Mouse (Mus musculus) naive thymus-derived CD4-positive, alpha-beta T cell, adult 2 months (primary cell): ENCODE results near the gene Lats2.

Source experiments
- DNase-seq: peaks from one replicate; pipeline ENCODE4 v3.0.0-alpha.2; 2011; ENCODE audit warnings: low read depth

Lats2 gene

GRCm38 (mm10) chr14:57737089-57737488 is 21.1 kb downstream of the Lats2 start:
- no peak for DNase-seq

- DNase-seq: no peak
These were observed 22.0 kb downstream of the Lats2 start for GRCm38 (mm10) chr14:57736141-57736540.

DNA sequence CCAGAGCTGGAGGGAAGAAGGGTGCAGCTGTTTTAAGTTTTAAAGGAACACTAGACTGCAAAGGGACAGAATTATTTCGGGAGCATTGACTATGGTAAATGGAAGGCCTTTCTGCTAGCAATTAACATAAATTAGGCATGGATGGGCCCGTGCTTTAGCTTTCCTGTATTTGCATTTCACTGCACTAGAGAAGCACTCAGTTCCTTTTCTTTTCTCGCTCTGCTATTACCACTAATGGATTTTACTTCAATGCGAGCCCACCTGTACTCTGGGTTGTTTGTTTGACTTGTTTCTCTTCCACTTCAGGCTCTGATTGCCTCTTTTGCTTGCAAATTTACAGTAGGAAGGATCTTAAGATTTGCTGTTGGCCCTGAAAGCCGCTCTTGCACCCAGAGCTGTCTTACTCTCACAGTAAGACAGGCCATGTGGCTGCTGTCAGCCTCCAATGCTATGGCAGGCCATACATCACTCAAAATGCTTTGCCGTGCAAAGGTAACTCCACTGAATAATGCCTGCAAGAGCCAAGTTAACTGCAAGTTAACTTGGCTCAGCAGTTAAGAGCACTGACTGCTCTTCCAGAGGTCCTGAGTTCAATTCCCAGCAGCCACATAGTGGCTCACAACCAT is 25.4 kb downstream of the Lats2 start:
- no peak for DNase-seq

- DNase-seq: no peak
These were observed 27.7 kb downstream of the Lats2 start for GRCm38 (mm10) chr14:57730527-57730926.

DNA sequence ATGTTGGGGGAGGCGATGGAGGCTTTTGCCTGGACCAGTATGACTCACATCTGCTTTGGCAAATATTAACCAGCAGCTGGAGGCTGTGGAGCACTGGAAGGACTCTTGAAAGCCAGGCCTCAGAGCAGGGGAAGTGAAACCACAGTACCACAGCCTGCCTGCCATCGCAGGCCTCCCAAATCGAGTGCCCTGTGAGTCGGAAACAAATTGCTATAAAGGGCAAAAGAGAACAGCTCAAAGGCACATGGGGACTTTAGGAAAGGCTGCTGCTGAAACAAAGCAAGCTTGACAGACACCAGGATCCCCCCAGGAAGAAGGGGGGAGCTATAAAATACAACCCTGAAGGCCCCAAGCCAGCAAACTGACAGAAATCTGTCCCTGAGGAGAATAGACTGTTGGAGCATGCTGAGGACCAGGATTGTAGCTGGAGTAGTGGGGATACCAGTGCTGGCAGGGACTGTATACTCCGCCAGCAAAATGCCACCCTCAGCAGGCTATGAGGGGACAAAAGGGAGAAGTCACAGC is 28.2 kb downstream of the Lats2 start:
- peak; percentile 60 for DNase-seq

DNA sequence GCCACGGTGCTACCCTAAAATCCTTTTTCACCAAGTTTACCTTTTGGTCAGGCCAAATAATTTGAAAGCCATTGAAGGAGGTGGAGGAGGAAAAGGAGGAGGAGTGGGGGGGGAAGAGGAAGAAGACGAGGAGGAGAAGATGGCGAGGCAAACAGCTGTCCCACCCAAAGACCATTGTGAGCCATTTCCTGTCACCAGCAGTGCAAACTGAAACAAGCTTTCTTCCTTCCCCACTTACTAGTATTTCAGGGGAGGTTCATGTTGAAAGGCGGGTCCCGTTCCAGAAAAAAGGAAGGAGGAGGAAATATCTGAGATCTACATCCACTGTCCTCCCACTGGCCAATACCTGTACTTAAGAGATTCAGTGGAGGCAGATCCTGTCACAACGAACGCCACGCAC is 28.8 kb downstream of the Lats2 start:
- DNase-seq: no peak

- DNase-seq: no peak
These were observed 32.0 kb downstream of the Lats2 start for GRCm38 (mm10) chr14:57726172-57726571.

DNA sequence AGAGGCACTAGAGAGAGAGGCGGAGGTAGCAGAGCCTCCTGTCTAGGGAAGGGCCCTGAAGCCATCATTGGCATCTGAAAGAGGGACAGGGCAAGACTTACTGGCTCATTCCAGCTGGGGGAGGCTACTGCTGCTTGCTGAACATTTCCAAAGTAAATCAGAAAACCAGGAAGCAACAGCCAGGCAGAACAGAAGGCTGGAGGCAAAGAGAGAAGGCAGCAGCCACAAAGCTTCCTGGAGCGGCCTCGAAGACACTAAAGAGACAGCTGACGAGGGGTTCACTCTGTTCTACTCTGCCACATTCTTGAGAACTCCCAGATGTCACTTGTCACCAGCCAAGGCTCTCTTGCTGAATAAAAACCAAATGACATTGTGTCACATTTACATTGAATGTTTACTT is 33.7 kb downstream of the Lats2 start:
- no peak for DNase-seq

DNA sequence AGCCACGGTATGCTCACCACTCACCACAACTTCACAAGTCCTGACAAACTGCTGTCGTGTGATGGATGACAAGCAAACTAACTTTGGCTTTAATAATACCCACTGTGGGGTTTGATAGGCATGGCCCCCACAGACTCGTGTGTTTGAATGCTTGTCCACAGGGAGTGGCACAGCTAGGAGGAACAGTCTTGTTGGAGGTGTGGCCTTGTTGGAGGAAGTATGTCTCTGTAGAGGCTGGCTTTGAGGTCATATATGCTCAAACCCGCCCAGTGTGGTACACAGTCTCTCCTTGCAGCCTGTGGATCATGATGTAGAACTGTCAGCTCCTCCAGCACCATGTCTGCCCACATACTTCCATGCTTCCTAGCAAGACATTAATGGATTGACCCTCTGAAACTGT is 39.9 kb downstream of the Lats2 start:
- no peak for DNase-seq

- no peak for DNase-seq
These were observed 41.5 kb downstream of the Lats2 start for GRCm38 (mm10) chr14:57716601-57717245.

GRCm38 (mm10) chr14:57712884-57713283 is 45.3 kb downstream of the Lats2 start:
- DNase-seq: peak; percentile 56

GRCm38 (mm10) chr14:57711059-57711458 is 47.1 kb downstream of the Lats2 start:
- peak; percentile 27 for DNase-seq

DNA sequence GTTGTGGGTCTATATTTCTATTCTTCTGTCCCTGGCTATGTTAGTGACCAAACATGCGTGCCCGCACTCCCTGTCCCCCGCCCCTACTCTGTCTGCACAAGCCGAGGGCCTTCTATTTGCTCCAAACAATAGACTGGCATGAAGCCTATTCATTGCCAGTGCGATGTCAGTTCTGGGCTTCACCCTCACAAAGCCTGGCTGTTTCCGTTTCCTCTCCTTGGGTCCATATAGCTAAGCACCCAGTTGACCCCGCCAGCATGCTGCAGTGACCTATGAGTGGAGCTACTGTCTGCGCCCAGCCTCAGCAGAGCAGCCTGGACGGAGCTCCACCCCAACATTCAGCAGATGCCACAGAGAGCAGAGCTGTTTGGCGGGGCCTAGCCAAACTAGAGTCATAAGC is 49.0 kb downstream of the Lats2 start:
- no peak for DNase-seq

- no peak for DNase-seq
These were observed 49.6 kb downstream of the Lats2 start for GRCm38 (mm10) chr14:57708580-57708979.

DNA sequence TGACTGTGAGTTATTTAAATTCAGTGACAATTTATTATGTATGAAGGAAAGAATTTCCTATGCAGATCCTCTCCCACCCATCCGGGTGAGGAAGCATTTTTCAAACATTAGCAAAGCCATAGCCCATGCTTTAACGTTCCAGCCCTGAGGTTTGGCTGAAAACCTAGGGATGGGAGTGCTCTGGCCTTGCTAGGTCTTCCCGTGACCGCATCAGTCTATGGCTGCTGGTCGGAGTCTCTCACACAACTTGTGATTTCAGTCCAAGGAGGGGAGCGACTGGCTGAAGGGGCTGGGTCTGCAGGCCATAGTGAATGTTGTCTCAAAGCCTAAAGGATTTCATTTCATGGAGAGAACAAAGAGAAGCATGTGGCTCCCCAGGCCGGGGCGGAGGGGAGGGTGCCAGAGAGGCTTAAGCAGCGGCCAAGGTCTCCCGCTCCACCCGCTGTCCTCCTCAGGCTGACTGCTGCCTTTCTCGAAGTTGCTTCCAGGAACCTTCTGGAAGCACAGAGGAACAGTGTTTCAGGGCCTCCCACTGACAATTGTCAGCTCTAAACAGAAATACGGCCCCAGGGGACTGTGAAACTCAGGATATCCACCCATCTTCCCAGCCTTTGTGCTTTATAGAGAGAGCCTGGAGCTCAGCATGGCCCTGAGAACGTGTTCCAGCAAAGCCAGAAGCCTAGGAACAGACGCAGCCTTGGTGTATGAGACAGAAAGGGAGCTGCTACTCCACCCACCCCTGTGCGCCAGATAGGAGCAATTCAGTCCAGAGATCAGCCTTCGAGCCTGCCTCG is 50.9 kb downstream of the Lats2 start:
- DNase-seq: no peak

- no peak for DNase-seq
These were observed 51.5 kb downstream of the Lats2 start for GRCm38 (mm10) chr14:57706760-57707099.

DNA sequence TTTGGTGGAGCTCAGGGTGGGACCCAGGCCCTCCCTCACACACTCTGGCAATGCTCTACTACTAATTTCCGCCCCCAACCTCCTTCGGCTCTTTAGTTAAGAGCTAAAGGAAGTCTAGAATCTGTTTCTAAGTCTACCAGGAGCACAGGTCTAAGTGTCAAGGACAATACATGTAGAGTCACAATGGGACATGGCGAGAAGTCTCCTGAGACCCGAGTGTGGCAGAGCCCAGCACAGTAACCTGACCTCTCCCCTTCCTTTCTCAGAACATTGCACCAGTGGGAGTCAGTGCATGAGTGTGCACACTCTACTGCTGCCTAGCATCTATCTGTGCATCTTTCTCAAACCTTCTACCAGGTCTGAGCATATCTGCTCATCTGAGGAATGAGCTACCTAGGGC is 52.4 kb downstream of the Lats2 start:
- no peak for DNase-seq

GRCm38 (mm10) chr14:57705075-57705474 is 53.1 kb downstream of the Lats2 start:
- no peak for DNase-seq

DNA sequence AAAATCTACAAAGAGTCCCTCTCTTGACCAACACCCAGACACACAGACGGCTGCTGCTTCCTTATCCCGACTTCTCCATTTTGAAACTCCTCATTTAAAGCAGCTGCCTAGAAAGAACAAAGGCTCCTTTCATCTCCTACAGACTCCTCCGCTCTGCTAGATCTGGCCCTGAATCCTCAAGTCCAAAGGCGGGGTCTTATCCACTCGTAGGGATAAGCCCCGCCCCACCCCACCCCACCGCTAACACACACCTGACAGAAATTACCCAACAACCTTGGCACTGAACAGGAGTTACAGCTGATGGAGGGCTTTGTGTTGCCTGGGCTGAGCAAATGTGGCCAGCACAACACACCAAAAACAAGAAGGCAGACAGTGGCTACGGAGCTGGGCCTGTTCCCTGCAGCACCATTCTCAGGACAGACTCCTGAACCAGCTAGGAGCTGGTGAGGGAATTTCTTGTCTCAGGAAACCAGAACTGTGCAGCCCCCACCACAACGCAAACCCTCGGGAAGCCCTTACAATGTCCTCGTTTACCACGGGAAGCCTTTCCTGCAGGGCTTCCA is 56.2 kb downstream of the Lats2 start:
- DNase-seq: no peak

DNA sequence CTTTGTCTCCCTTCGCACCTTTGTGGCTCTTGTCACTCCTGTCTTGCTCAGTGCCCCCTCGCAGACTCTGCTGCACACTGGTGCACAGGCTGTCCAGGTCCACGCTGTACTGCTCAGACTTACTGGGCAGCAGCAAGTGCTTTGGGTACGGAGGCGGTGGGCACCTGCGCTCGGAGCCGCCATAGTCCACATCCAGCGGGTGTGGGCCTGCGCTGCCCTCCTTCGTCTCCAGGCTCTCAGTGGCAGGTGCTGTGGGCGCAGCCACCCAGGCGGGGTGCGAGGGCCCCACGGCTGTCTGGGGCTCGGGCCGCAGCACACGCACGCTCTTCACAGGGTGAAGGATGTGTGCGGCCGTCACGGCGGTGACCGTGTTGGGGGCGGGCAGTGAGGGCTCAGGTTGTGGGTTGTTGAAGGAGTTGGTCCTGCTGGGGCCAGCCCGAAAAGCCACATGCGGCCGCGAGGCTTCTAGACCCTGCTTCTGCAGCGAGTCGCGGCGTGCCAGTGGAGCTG is 58.7 kb downstream of the Lats2 start:
- DNase-seq: no peak

DNA sequence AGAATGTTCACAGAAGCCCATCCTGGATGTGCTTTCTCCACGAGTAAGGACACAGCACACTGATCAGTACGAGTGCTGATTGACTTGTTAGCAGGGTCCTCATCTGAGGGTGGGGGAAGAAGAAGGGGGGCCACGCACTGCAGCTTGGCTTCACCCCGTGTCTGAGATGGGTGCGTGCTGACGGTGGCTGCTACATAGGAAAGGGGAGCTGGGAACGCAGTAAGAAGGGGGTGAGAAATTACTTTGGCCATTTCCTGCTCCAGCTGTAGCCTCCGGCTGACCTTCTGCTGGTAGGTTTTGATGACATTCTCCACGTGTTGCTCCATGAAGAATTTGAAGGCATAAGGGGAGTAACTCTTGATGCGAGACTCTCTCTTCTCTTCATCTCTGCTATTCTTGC is 59.2 kb downstream of the Lats2 start:
- no peak for DNase-seq

DNA sequence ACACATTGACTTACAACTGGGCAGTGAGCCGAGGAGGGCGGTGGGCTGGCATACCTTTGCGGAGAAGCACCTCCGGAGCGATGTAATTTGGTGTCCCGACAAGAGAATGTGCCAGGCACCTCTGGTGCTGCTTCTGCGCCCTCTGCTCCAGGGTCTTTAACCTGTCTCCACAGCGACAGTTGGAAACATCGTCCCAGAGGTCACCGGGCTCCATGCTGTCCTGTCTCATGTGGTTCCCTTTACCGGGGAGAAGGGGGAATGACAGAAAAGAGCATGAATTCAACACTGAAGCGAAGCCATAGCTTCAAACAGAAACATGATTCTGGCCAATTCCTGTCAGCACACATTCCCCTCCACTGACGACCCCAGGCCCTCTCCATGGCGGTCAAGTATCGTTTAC is 62.1 kb downstream of the Lats2 start:
- no peak for DNase-seq

DNA sequence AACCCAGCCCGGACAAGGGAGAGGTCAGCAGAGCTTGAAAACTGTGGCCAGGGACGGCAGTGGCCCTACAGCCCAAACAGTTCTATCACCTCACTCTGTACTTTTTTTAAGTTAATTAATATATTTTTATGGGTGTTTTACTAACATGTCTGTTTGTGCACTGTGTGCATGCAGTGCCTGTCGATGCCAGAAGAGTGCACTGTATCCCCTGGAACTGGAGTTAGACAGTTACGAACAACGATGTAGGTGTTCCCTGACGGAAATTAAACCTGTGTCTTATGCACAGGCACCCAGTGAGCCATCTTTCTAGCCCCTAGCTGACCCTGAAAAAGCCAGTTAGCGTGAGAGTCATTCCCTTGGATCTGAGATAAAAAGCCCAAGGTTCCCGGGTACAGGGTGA is 62.6 kb downstream of the Lats2 start:
- peak; percentile 24 for DNase-seq
